Mouse (Mus musculus): ENCODE data around the gene Zcchc9.

DNA sequence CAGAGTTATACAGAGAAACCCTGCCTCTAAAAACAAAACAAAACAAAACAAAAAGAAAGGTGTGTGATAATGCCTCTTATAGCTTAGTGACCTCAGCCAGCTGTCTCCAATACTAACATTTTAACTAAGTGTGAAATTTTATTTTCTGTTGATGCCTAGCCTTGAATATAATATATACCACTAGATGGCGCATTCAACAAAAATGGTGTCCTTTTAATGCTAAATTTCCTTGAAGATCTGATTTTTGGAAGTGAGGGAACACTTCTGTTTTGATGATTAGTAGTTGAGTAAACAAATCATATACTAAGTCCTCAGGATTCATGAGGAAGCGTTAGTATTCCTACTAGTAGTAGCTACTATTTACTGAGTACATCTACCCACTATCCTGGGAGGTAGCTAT lies 2.0 kb upstream of the Zcchc9 start:
- TF ChIP-seq CTCF (IDR thresholded peaks at IDR 0.05; ENCODE audit: low read depth, low read length), result no peak
- TF ChIP-seq GATA1 (IDR thresholded peaks at IDR 0.05; ENCODE audit: borderline replicate concordance, low read length), result no peak

All from G1E (cell line).